Mouse (Mus musculus): Measurements from ENCODE around the gene Gm28051. TPM values are rescaled to one million over a fixed set of nuclear protein-coding genes. Genes with fewer than 3 reads are reported as not detected.

The Gm28051 gene
- polyA plus RNA-seq, 1 experiment from 2014 or later, result not detected

DNA sequence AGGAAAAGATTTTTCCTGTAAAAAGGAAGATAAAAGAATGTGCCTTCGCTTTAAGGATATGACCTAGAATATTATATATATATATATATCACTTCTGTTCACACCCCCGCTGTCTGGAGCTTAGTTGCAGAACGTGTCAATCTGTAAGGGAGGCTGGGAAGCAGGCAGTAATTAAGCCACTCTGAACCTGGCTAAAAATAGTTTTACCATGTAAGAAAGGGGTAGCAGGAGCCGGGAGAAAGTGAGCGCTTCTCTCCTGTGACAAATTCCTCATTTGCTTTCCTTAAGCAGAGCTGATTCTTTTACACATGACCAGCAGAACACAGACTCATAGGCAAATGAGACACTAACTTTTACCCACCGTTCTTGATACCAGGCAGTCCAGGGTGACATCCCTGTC lies 33.7 kb downstream of the Gm28051 start:
- DNase-seq (ENCODE audit: low spot score) (no peak), ATAC-seq (replicated peaks; ENCODE audit: insufficient number of reproducible peaks, low FRiP score, low TSS enrichment, low read depth) (no peak)
- Histone ChIP-seq H3K4me1 (ENCODE audit: control insufficient read depth, insufficient read depth, low read length) (no peaks in the 10 kb centered on the region), H3K9me3 (replicated peaks; ENCODE audit: control insufficient read depth, low read length) (no peaks in the 10 kb centered on the region), H3K9ac (replicated peaks; ENCODE audit: low read length) (no peak overlapping the region), H3K27ac (replicated peaks; ENCODE audit: low read depth, low read length) (no peak overlapping the region), H3K4me3 (ENCODE audit: low read depth, low read length) (no peak overlapping the region), H3K36me3 (replicated peaks; ENCODE audit: control insufficient read depth, insufficient read depth, low read depth, low read length) (no peaks in the 10 kb centered on the region), H3K4me2 (ENCODE audit: low read depth, low read length) (no peak overlapping the region), H3K27me3 (ENCODE audit: control insufficient read depth, insufficient read depth, low read length) (no peaks in the 10 kb centered on the region)
- WGBS, result 68% methylated on average over 6 of the region's 6 CpGs

DNA sequence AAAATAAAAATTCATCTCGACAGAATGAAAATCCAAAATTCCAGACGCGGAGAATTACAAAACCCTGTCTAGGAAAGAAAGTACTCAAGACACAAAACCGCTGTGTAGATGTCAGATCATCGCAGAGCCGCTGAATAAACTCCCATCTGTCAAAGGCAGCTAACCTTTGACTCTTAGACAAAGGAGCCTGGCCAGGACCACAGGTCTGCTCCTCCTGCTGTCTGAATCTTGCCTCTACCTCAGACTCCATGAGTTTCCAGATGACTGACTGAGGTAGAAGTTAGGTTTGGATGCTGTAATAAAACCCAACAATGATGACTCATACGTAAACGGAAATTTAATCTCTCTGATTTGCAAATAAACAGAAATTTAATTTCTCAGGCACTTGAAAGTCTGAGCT lies 34.6 kb downstream of the Gm28051 start:
- Histone ChIP-seq H3K9ac (replicated peaks; ENCODE audit: low read length) (no peak overlapping the region), H3K9me3 (replicated peaks; ENCODE audit: control insufficient read depth, low read length) (no peaks in the 10 kb centered on the region)

DNA sequence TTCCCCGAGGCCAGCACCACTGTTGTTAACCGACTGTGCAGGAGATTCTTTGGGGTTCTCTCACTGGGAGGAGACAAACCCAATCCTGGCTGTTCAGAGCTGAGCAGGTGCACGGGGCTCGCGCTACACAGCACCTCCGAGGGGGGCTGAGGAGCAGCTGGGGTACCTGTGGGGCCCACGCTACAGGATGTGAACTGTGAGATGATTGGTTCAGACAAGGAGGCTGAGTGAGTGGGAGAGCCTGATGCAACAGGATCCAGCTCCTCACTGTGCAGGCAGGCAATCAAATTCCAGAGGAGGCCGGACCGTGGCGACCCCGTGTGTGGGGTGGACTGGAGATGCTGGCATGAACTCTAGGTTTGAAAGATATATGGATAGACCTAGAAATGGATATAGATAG lies 35.1 kb downstream of the Gm28051 start:
- Histone ChIP-seq H3K9ac (replicated peaks; ENCODE audit: low read length) (no peak overlapping the region), H3K36me3 (replicated peaks; ENCODE audit: control insufficient read depth, insufficient read depth, low read depth, low read length) (no peaks in the 10 kb centered on the region), H3K4me1 (ENCODE audit: control insufficient read depth, insufficient read depth, low read length) (no peaks in the 10 kb centered on the region), H3K4me2 (ENCODE audit: low read depth, low read length) (no peak overlapping the region), H3K27ac (replicated peaks; ENCODE audit: low read depth, low read length) (no peak overlapping the region), H3K9me3 (replicated peaks; ENCODE audit: control insufficient read depth, low read length) (no peaks in the 10 kb centered on the region), H3K27me3 (ENCODE audit: control insufficient read depth, insufficient read depth, low read length) (no peaks in the 10 kb centered on the region), H3K4me3 (ENCODE audit: low read depth, low read length) (no peak overlapping the region)
- WGBS, result 47% methylated on average over 11 of the region's 11 CpGs
- ATAC-seq (replicated peaks; ENCODE audit: insufficient number of reproducible peaks, low FRiP score, low TSS enrichment, low read depth) (no peak; the same call in 1 of the 2 replicates), DNase-seq (ENCODE audit: low spot score) (no peak)

More for the DNA sequence above, 34.6 kb downstream of the Gm28051 start:
- Histone ChIP-seq H3K27ac (replicated peaks; ENCODE audit: low read depth, low read length) (no peak overlapping the region), H3K36me3 (replicated peaks; ENCODE audit: control insufficient read depth, insufficient read depth, low read depth, low read length) (no peaks in the 10 kb centered on the region), H3K27me3 (ENCODE audit: control insufficient read depth, insufficient read depth, low read length) (no peaks in the 10 kb centered on the region), H3K4me2 (ENCODE audit: low read depth, low read length) (no peak overlapping the region), H3K4me3 (ENCODE audit: low read depth, low read length) (no peak overlapping the region), H3K4me1 (ENCODE audit: control insufficient read depth, insufficient read depth, low read length) (no peaks in the 10 kb centered on the region)
- DNase-seq (ENCODE audit: low spot score) (no peak), ATAC-seq (replicated peaks; ENCODE audit: insufficient number of reproducible peaks, low FRiP score, low TSS enrichment, low read depth) (no peak)
- 71% methylated on average over 8 of the region's 8 CpGs for WGBS

DNA sequence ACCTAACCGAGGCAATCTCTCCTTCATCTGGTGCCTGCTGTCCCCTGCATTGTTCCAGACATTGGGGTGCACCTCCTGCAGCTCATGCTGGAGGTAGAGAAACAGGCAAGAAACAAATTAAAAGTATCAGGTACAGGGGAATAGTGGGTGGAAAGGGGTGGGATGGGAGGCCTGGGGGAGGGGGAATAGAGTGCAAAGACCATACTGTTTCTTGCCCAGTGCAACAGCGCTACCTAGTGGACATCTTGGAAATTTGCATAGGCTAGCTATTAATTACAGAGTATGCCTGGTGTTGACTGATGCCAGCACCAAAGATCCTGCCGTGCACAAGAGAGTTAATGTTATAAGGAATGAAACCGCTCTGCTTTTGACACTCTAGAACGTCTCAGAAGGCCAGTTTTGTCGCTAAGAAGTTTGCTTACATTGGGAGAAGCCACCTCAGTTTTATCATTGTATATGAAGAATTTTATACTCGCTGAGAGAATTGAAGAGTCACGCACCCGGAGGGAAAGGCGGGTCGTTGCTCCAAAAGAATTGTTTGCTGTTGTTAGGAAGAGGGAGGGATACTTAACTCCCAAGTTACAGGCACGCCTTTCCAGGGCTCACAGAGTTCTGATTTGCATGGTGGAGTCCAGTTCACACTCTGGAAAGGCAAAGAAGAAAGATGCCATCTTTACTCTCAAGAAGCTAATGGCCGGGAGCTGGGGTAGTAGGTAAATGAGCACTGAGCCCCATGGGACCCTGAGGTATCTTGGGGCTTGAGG lies 37.8 kb downstream of the Gm28051 start:
- DNase-seq (ENCODE audit: low spot score), result peak; percentile 82
- no peak overlapping the region for H3K4me3 ChIP-seq (ENCODE audit: low read depth, low read length)
- no peak overlapping the region for H3K4me2 ChIP-seq (ENCODE audit: low read depth, low read length)
- 29% methylated on average over 13 of the region's 13 CpGs for WGBS
- H3K27ac ChIP-seq (replicated peaks; ENCODE audit: low read depth, low read length), result no peak overlapping the region
- ATAC-seq (replicated peaks; ENCODE audit: insufficient number of reproducible peaks, low FRiP score, low TSS enrichment, low read depth), result 0 out of 2 replicates have a peak, but pooled peaks have one; percentile 67
- no peaks in the 10 kb centered on the region for H3K9me3 ChIP-seq (replicated peaks; ENCODE audit: control insufficient read depth, low read length)
- H3K27me3 ChIP-seq (ENCODE audit: control insufficient read depth, insufficient read depth, low read length), result no peaks in the 10 kb centered on the region
- H3K36me3 ChIP-seq (replicated peaks; ENCODE audit: control insufficient read depth, insufficient read depth, low read depth, low read length), result no peaks in the 10 kb centered on the region
- H3K4me1 ChIP-seq (ENCODE audit: control insufficient read depth, insufficient read depth, low read length), result no peaks in the 10 kb centered on the region
- no peak overlapping the region for H3K9ac ChIP-seq (replicated peaks; ENCODE audit: low read length)

DNA sequence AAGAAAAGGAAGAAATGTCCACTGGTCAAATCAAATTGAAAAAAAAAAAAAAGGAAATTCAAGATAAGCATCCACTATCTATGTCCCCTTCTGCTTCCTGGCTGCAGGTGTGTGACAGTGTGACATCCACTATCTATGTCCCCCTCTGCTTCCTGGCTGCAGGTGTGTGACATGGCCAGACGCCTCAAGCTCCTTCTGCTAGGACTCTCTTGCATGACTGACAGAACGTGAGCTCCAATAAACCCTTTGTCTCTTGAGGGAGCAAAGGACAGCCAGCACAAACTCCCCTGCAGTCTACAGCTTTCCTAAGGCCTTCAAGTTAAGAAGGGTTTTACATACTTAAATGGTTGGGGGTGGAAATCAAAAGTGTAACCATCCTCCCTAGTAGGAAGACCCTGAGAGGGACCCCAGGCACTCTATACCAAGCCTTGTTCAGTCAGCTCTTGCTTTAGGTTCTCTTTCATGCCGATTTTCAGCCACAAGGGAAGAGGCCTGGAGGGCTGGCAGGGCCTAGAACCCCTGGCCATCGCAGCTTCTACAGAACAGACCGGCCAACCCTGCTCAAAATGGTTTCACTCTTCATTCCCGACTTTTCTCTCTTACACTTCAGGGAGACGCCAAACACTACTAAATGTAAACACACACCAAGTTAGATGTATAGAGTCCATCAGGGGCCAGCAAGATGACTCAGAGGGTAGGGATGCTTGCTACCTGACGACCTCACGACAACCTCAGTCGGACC lies 42.7 kb downstream of the Gm28051 start:
- Histone ChIP-seq H3K9me3 (replicated peaks; ENCODE audit: control insufficient read depth, low read length) (no peaks in the 10 kb centered on the region), H3K27me3 (ENCODE audit: control insufficient read depth, insufficient read depth, low read length) (no peaks in the 10 kb centered on the region), H3K36me3 (replicated peaks; ENCODE audit: control insufficient read depth, insufficient read depth, low read depth, low read length) (no peaks in the 10 kb centered on the region), H3K4me1 (ENCODE audit: control insufficient read depth, insufficient read depth, low read length) (no peaks in the 10 kb centered on the region), H3K27ac (replicated peaks; ENCODE audit: low read depth, low read length) (no peak overlapping the region), H3K4me3 (ENCODE audit: low read depth, low read length) (no peak overlapping the region), H3K9ac (replicated peaks; ENCODE audit: low read length) (no peak overlapping the region), H3K4me2 (ENCODE audit: low read depth, low read length) (no peak overlapping the region)
- DNase-seq (ENCODE audit: low spot score) (no peak), ATAC-seq (replicated peaks; ENCODE audit: insufficient number of reproducible peaks, low FRiP score, low TSS enrichment, low read depth) (no peak)
- 81% methylated on average over 10 of the region's 10 CpGs for WGBS

DNA sequence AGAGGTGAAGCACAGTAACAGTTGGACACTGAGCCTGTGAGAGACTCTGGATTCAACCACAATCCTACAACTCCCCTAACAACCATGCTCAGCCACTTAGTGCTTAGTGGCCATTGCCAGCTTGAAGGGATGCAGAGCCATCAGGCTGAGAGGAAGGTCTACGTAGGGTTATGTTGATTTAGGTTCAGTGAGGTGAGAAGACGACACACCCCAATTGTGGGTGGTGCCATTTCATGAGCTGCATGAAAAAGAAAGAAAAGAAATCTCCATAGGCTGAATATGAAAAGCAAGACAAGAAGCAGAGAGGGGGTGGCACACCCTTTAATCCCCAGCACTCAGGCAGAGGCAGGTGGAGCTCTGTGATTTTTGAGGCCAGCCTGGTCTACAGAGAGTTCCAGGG lies 43.4 kb downstream of the Gm28051 start:
- 78% methylated on average over 2 of the region's 2 CpGs for WGBS
- ATAC-seq (replicated peaks; ENCODE audit: insufficient number of reproducible peaks, low FRiP score, low TSS enrichment, low read depth), result no peak

DNA sequence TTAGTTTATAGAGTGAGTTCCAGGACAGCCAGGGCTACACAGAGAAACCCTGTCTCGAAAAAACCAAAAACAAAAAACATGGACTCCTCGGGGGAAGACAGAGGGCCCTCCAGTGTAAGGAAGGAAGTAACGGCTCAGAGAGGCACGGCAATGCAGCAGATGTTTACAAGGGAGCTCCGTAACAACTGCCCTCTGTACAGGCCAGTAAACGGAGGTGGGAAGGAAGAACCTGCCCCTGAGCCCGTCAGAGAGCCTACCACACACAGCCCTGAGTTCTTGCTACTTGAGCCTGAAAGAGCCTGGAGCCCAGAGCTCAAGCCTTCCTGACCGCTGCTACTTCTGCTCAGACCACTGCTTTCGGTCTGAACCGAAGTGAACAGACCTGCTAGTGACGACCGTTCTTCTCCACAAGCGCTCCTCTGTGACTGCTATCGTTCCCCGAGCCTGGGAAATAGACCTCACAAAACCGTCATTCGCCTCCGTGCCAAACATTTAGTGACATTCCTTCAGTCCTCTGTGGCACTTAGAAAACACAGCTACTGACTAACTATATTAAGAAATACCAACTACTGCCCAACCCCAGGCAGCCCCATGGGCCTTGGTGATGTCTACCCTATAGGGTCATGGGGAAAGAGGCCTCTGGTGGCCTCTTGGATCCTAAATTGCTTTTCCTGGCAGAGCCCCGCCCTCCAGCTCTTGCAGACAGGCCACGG lies 44.3 kb downstream of the Gm28051 start:
- Histone ChIP-seq H3K36me3 (replicated peaks; ENCODE audit: control insufficient read depth, insufficient read depth, low read depth, low read length) (no peaks in the 10 kb centered on the region), H3K9ac (replicated peaks; ENCODE audit: low read length) (no peak overlapping the region; the same call in 1 of the 2 replicates), H3K27ac (replicated peaks; ENCODE audit: low read depth, low read length) (no peak overlapping the region), H3K9me3 (replicated peaks; ENCODE audit: control insufficient read depth, low read length) (no peaks in the 10 kb centered on the region), H3K4me3 (ENCODE audit: low read depth, low read length) (no peak overlapping the region), H3K4me1 (ENCODE audit: control insufficient read depth, insufficient read depth, low read length) (no peaks in the 10 kb centered on the region), H3K4me2 (ENCODE audit: low read depth, low read length) (no peak overlapping the region), H3K27me3 (ENCODE audit: control insufficient read depth, insufficient read depth, low read length) (no peaks in the 10 kb centered on the region)
- DNase-seq (ENCODE audit: low spot score) (no peak), ATAC-seq (replicated peaks; ENCODE audit: insufficient number of reproducible peaks, low FRiP score, low TSS enrichment, low read depth) (no peak)
- WGBS, result 67% methylated on average over 20 of the region's 20 CpGs

More for the DNA sequence above, 43.4 kb downstream of the Gm28051 start:
- DNase-seq (ENCODE audit: low spot score), result no peak
- no peak overlapping the region for H3K4me3 ChIP-seq (ENCODE audit: low read depth, low read length)
- no peak overlapping the region for H3K9ac ChIP-seq (replicated peaks; ENCODE audit: low read length)
- H3K9me3 ChIP-seq (replicated peaks; ENCODE audit: control insufficient read depth, low read length), result no peaks in the 10 kb centered on the region
- H3K27ac ChIP-seq (replicated peaks; ENCODE audit: low read depth, low read length), result no peak overlapping the region
- H3K4me1 ChIP-seq (ENCODE audit: control insufficient read depth, insufficient read depth, low read length), result no peaks in the 10 kb centered on the region
- no peaks in the 10 kb centered on the region for H3K36me3 ChIP-seq (replicated peaks; ENCODE audit: control insufficient read depth, insufficient read depth, low read depth, low read length)
- H3K27me3 ChIP-seq (ENCODE audit: control insufficient read depth, insufficient read depth, low read length), result no peaks in the 10 kb centered on the region
- no peak overlapping the region for H3K4me2 ChIP-seq (ENCODE audit: low read depth, low read length)

Data from embryonic facial prominence, embryonic 11.5 days (tissue).